Mouse (Mus musculus) kidney, embryonic 15.5 days (tissue): ENCODE data around the gene Slc16a11. TPM values are rescaled to one million over a fixed set of nuclear protein-coding genes. Genes with fewer than 3 reads are reported as not detected.

Experiments used
- ATAC-seq: fragments of 200-750 bp; cut with Nextera tagmentation; replicated peaks from 2 replicates; pipeline ENCODE4 v1.8.0; 2017; ENCODE audit warnings: moderate TSS enrichment; ENCODE audit not compliant: low FRiP score
- H3K27ac ChIP-seq: fragments of 300-500 bp; sonication (generic); 2 replicates; pipeline ENCODE4 v1.5.1; 2015; ENCODE audit warnings: mild to moderate bottlenecking, inconsistent platforms
- H3K27me3 ChIP-seq: fragments of 300-500 bp; sonication (generic); 2 replicates; pipeline ENCODE4 v1.6.1; 2015; ENCODE audit warnings: inconsistent platforms
- H3K36me3 ChIP-seq: fragments of 300-500 bp; sonication (generic); 2 replicates; pipeline ENCODE4 v1.6.1; 2015; ENCODE audit warnings: inconsistent platforms
- H3K4me1 ChIP-seq: fragments of 300-500 bp; sonication (generic); 2 replicates; pipeline ENCODE4 v1.6.1; 2015; ENCODE audit warnings: inconsistent platforms
- H3K4me2 ChIP-seq: fragments of 300-500 bp; sonication (generic); 2 replicates; pipeline ENCODE4 v1.6.1; 2015; ENCODE audit warnings: moderate library complexity, mild to moderate bottlenecking, inconsistent platforms
- H3K4me3 ChIP-seq: fragments of 300-500 bp; sonication (generic); replicated peaks from 2 replicates; pipeline ENCODE4 v1.5.1; 2015; ENCODE audit warnings: mild to moderate bottlenecking, inconsistent platforms
- H3K9ac ChIP-seq: fragments of 300-500 bp; sonication (generic); 2 replicates; pipeline ENCODE4 v1.6.1; 2015; ENCODE audit warnings: mild to moderate bottlenecking, inconsistent platforms
- H3K9me3 ChIP-seq: fragments of 300-500 bp; sonication (generic); replicated peaks from 2 replicates; pipeline ENCODE4 v1.6.1; 2016; ENCODE audit warnings: inconsistent platforms
- WGBS: fragments of 180-500 bp; shearing (Covaris S2); methylation state at CpG from one replicate; pipeline ENCODE4 v1.1.7; 2015; ENCODE audit warnings: mixed read lengths; 5-methylcytosine and 5-hydroxymethylcytosine counted together
- polyA plus RNA-seq: library from polyadenylated mRNA; unstranded; fragments of >200 nt; fragmentation: Nextera tagmentation; extraction: Ambion mirVana; gene quantifications from 2 replicates; pipeline ENCODE4 v1.2.1, GENCODE M21; 2015

Slc16a11 gene
- polyA plus RNA-seq, 1 experiment from 2014 or later, result 4.3 TPM

- WGBS, result 37% methylated on average over 14 of the region's 14 CpGs
Observed at GRCm38 (mm10) chr11:70179401-70179800, 33.2 kb upstream of the Slc16a11 start.

GRCm38 (mm10) chr11:70180496-70180895 is 32.1 kb upstream of the Slc16a11 start:
- no peak for ATAC-seq
- no peaks in the 10 kb centered on the region; the same call in 1 of the 2 replicates for H3K27me3 ChIP-seq
- no peak overlapping the region for H3K4me2 ChIP-seq
- H3K9me3 ChIP-seq, result no peaks in the 10 kb centered on the region
- no peaks in the 10 kb centered on the region for H3K36me3 ChIP-seq
- 93% methylated on average over 4 of the region's 4 CpGs for WGBS
- H3K4me1 ChIP-seq, result no peaks in the 10 kb centered on the region
- no peak overlapping the region for H3K27ac ChIP-seq
- no peak overlapping the region for H3K9ac ChIP-seq
- no peak overlapping the region for H3K4me3 ChIP-seq

More at GRCm38 (mm10) chr11:70179401-70179800, 33.2 kb upstream of the Slc16a11 start:
- no peaks in the 10 kb centered on the region for H3K36me3 ChIP-seq
- no peak overlapping the region for H3K27ac ChIP-seq
- no peak overlapping the region for H3K4me2 ChIP-seq
- H3K4me1 ChIP-seq, result no peaks in the 10 kb centered on the region
- H3K4me3 ChIP-seq, result no peak overlapping the region
- no peak for ATAC-seq
- no peak overlapping the region for H3K9ac ChIP-seq
- H3K9me3 ChIP-seq, result no peaks in the 10 kb centered on the region
- H3K27me3 ChIP-seq, result no peaks in the 10 kb centered on the region; the same call in 1 of the 2 replicates

GRCm38 (mm10) chr11:70185120-70185519 is 27.4 kb upstream of the Slc16a11 start:
- no peaks in the 10 kb centered on the region for H3K36me3 ChIP-seq
- no peaks in the 10 kb centered on the region for H3K9me3 ChIP-seq
- peaks cover 3% of the 10 kb centered on the region; the same call in 1 of the 2 replicates for H3K27me3 ChIP-seq
- no peaks in the 10 kb centered on the region for H3K4me1 ChIP-seq
- 35% methylated on average over 7 of the region's 7 CpGs for WGBS
- H3K4me2 ChIP-seq, result no peak overlapping the region
- no peak overlapping the region for H3K4me3 ChIP-seq
- no peak overlapping the region for H3K9ac ChIP-seq
- no peak for ATAC-seq
- no peak overlapping the region for H3K27ac ChIP-seq

- WGBS, result 80% methylated on average over 28 of the region's 28 CpGs
- no peak for ATAC-seq
Observed at GRCm38 (mm10) chr11:70189319-70190134, 23.0 kb upstream of the Slc16a11 start.

GRCm38 (mm10) chr11:70191188-70191587 is 21.4 kb upstream of the Slc16a11 start:
- ATAC-seq, result no peak
- Histone ChIP-seq H3K36me3 (no peaks in the 10 kb centered on the region), H3K9me3 (no peaks in the 10 kb centered on the region; the same call in 1 of the 2 replicates), H3K27ac (no peak overlapping the region), H3K4me3 (no peak overlapping the region), H3K27me3 (peaks cover 2% of the 10 kb centered on the region; the same call in 1 of the 2 replicates), H3K4me1 (peaks cover 12% of the 10 kb centered on the region), H3K4me2 (no peak overlapping the region), H3K9ac (no peak overlapping the region)
- 86% methylated on average over 6 of the region's 6 CpGs for WGBS

More at GRCm38 (mm10) chr11:70189319-70190134, 23.0 kb upstream of the Slc16a11 start:
- H3K4me1 ChIP-seq, result peaks cover 12% of the 10 kb centered on the region
- peaks cover 3% of the 10 kb centered on the region; the same call in 1 of the 2 replicates for H3K27me3 ChIP-seq
- H3K27ac ChIP-seq, result no peak overlapping the region
- H3K9me3 ChIP-seq, result no peaks in the 10 kb centered on the region
- H3K9ac ChIP-seq, result no peak overlapping the region
- no peak overlapping the region for H3K4me2 ChIP-seq
- H3K36me3 ChIP-seq, result no peaks in the 10 kb centered on the region
- H3K4me3 ChIP-seq, result no peak overlapping the region

- no peak overlapping the region for H3K27ac ChIP-seq
- 85% methylated on average over 4 of the region's 4 CpGs for WGBS
- H3K9me3 ChIP-seq, result no peaks in the 10 kb centered on the region; the same call in 1 of the 2 replicates
- H3K9ac ChIP-seq, result no peak overlapping the region
- H3K4me3 ChIP-seq, result no peak overlapping the region
- peaks cover 1% of the 10 kb centered on the region; the same call in 1 of the 2 replicates for H3K27me3 ChIP-seq
- peaks cover 12% of the 10 kb centered on the region for H3K4me1 ChIP-seq
- ATAC-seq, result no peak
- H3K4me2 ChIP-seq, result no peak overlapping the region
- H3K36me3 ChIP-seq, result no peaks in the 10 kb centered on the region
Observed at GRCm38 (mm10) chr11:70192157-70192556, 20.4 kb upstream of the Slc16a11 start.

GRCm38 (mm10) chr11:70193354-70194285 is 18.9 kb upstream of the Slc16a11 start:
- WGBS, result 34% methylated on average over 11 of the region's 11 CpGs
- no peak for ATAC-seq
- H3K4me2 ChIP-seq, result no peak overlapping the region
- H3K27ac ChIP-seq, result no peak overlapping the region
- no peaks in the 10 kb centered on the region for H3K36me3 ChIP-seq
- H3K4me3 ChIP-seq, result no peak overlapping the region
- no peak overlapping the region for H3K9ac ChIP-seq
- H3K27me3 ChIP-seq, result peaks cover 3% of the 10 kb centered on the region; the same call in 1 of the 2 replicates
- no peaks in the 10 kb centered on the region; the same call in 1 of the 2 replicates for H3K9me3 ChIP-seq
- peaks cover 12% of the 10 kb centered on the region for H3K4me1 ChIP-seq

- Histone ChIP-seq H3K9me3 (no peaks in the 10 kb centered on the region; the same call in 1 of the 2 replicates), H3K27ac (no peak overlapping the region), H3K4me3 (no peak overlapping the region), H3K9ac (no peak overlapping the region), H3K36me3 (no peaks in the 10 kb centered on the region), H3K27me3 (peaks cover 6% of the 10 kb centered on the region; the same call in 1 of the 2 replicates), H3K4me2 (no peak overlapping the region), H3K4me1 (peaks cover 29% of the 10 kb centered on the region)
- ATAC-seq, result no peak
- 86% methylated on average over 3 of the region's 3 CpGs for WGBS
Observed at GRCm38 (mm10) chr11:70198332-70198731, 14.2 kb upstream of the Slc16a11 start.

GRCm38 (mm10) chr11:70199107-70199506 is 13.4 kb upstream of the Slc16a11 start:
- H3K27me3 ChIP-seq, result peaks cover 13% of the 10 kb centered on the region; the same call in 1 of the 2 replicates
- peaks cover 23% of the 10 kb centered on the region for H3K4me1 ChIP-seq
- H3K9me3 ChIP-seq, result no peaks in the 10 kb centered on the region; the same call in 1 of the 2 replicates
- H3K36me3 ChIP-seq, result no peaks in the 10 kb centered on the region
- ATAC-seq, result no peak
- WGBS, result 77% methylated on average over 8 of the region's 8 CpGs
- H3K9ac ChIP-seq, result no peak overlapping the region
- peak overlapping the region; percentile 76 for H3K27ac ChIP-seq
- no peak overlapping the region for H3K4me2 ChIP-seq
- H3K4me3 ChIP-seq, result no peak overlapping the region

- H3K9me3 ChIP-seq, result no peaks in the 10 kb centered on the region; the same call in 1 of the 2 replicates
- peak overlapping the region; percentile 76 for H3K27ac ChIP-seq
- no peak overlapping the region for H3K4me3 ChIP-seq
- ATAC-seq, result no peak
- WGBS, result 43% methylated on average over 5 of the region's 5 CpGs
- H3K27me3 ChIP-seq, result peaks cover 14% of the 10 kb centered on the region; the same call in 1 of the 2 replicates
- peaks cover 23% of the 10 kb centered on the region for H3K4me1 ChIP-seq
- H3K9ac ChIP-seq, result no peak overlapping the region
- H3K36me3 ChIP-seq, result no peaks in the 10 kb centered on the region
- no peak overlapping the region for H3K4me2 ChIP-seq
Observed at GRCm38 (mm10) chr11:70200036-70200608, 12.4 kb upstream of the Slc16a11 start.

GRCm38 (mm10) chr11:70201691-70202090 is 10.9 kb upstream of the Slc16a11 start:
- Histone ChIP-seq H3K4me3 (no peak overlapping the region), H3K36me3 (no peaks in the 10 kb centered on the region), H3K4me2 (no peak overlapping the region), H3K9me3 (no peaks in the 10 kb centered on the region), H3K9ac (no peak overlapping the region), H3K27me3 (peaks cover 26% of the 10 kb centered on the region; the same call in 1 of the 2 replicates), H3K27ac (peak overlapping the region; percentile 56; the same call in 1 of the 2 replicates), H3K4me1 (peaks cover 23% of the 10 kb centered on the region)
- WGBS, result 44% methylated on average over 5 of the region's 5 CpGs
- no peak; the same call in 1 of the 2 replicates for ATAC-seq
